Mouse (Mus musculus): ENCODE results near the gene Ahsa1.
"Not testable (repeated sequence)": the region's sequence is repeated elsewhere in the genome, so short reads cannot be mapped to it uniquely, and the experiment has no call there.

The Ahsa1 gene

GRCm38 (mm10) chr12:87266108-87266826 is at the start of gene Ahsa1, which contains the start of gene Vipas39:
Gene Ahsa1, plus strand, starts transcription at chr12:87266479.
Gene Vipas39, minus strand, starts transcription at chr12:87266256.
- peak; percentile 63 to 72 for DNase-seq (ENCODE audit: low spot score in 2 of 2)

GRCm38 (mm10) chr12:87217596-87217995 is 48.7 kb upstream of the Ahsa1 start:
- no peak for DNase-seq (ENCODE audit: low spot score in 2 of 2)

DNA sequence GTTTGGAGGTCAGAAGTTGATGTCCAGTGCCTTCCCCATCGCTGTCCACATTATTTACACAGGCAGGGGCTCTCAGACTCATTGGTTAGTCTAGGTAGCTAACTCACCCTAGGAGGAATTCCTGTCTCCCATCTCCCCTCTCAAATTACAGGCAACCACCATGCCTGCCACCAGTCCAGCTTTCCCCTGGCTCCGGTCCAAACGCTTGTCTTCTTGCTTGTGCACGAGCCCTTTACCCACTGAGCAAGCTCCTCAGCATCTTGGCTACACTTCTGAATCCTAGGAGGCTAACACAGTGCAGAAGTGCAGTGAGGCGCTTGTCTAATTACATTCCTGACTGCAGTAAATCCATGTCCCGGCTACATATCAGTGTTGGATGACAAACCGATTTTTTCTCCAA is 46.9 kb upstream of the Ahsa1 start:
- DNase-seq (ENCODE audit: low spot score in 2 of 2), result no peak

DNA sequence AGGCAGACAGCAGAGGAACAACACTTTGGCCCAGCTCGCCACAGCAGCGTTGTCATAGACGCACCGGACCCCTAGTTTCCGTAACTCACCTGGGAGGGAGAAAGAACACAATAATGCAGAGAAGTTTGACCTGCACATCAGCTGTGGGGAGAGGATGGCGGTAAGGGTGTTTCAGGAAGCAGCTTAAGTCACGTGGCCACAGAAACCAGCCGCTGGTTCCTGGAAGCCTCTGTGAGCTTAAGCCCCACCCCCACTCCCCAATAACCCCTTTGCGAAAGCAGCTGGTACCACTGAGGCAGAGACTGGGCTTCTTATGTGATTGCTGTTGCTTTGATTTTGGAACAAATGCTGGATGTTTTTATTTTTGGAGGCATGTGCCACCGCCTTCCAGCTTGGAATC is 41.3 kb upstream of the Ahsa1 start:
- no peak for DNase-seq (ENCODE audit: low spot score in 2 of 2)

DNA sequence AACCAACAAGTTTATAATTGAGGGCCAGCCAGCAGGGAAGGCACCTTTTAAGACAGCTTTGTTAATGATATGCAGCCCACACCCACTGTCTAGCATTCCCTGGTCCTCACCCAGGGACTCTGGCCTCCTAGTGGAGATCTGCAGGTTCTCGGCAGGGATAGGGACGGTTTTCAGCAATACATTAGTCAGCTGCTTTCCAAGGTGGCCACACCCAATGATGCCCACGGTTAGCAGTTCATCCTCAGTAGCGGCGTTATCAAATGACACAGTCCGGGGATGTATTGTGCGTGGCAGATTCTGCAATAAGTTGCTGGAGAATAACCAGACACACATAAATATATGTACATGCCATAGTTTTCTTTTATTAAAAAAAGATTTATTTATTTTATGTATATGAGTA is 39.5 kb upstream of the Ahsa1 start:
- DNase-seq (ENCODE audit: low spot score in 2 of 2), result no peak

GRCm38 (mm10) chr12:87229633-87230032 is 36.6 kb upstream of the Ahsa1 start:
- no peak for DNase-seq (ENCODE audit: low spot score in 2 of 2)

DNA sequence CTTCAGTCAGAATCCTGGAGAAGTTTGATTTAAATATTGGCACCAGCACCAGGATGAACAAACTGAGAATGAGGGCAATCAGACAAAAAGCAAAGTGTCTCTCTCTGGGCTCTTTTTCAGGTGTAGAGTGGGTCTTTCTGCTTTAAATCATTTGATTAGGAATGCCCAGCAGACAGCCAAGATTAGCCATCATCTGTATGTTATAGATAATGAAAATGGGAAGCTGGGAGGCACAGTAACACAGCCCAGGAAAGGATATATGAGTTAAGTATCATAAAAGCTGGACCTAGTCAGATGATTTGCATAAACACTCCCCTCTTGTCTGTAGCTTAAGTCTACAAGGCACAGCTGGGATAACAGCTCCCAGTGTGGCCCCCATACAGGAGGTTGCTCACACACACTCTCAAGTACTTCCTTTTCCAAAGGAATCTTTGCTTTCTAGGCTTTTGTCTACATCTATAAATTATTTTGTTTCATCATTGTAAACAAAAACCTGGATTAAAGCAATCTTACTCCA is 35.8 kb upstream of the Ahsa1 start:
- no peak for DNase-seq (ENCODE audit: low spot score in 2 of 2)

DNA sequence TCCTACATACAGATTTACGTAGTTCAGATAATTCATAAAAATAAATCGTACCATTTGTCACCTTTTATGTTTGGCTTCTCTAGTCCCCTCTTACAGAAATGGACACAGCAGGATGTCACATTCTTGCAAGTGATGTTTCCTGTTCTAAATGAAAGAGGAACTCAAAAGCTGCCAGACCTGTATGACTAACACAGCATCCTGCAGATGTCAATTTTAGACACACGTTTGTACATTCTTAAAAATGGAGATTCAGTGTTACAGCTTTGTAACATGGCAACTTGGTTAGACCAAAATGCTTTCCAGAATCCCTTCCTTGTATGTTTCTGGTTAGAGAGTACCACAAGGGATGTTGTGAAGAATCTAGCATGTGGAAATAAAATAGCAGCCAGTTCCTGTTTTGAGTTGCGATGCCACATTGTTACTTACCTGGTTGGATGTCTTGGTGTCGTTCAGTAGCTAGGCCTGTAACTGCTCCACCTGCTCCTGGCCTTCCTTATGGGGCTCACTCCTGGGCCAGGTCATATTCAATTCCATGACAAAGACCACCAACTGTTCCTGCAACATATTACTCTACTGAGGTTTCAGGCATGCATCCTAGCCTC is 29.3 kb upstream of the Ahsa1 start:
- no peak for DNase-seq (ENCODE audit: low spot score in 2 of 2)

GRCm38 (mm10) chr12:87238632-87239031 is 27.6 kb upstream of the Ahsa1 start, which contains the start of gene Noxred1:
Gene Noxred1, minus strand, starts transcription at chr12:87238732.
- no peak for DNase-seq (ENCODE audit: low spot score in 2 of 2)

- no peak for DNase-seq (ENCODE audit: low spot score in 2 of 2)
Measured at GRCm38 (mm10) chr12:87250161-87250560, 16.1 kb upstream of the Ahsa1 start.

- no peak for DNase-seq (ENCODE audit: low spot score in 2 of 2)
Measured at GRCm38 (mm10) chr12:87253878-87254277, 12.4 kb upstream of the Ahsa1 start.

DNA sequence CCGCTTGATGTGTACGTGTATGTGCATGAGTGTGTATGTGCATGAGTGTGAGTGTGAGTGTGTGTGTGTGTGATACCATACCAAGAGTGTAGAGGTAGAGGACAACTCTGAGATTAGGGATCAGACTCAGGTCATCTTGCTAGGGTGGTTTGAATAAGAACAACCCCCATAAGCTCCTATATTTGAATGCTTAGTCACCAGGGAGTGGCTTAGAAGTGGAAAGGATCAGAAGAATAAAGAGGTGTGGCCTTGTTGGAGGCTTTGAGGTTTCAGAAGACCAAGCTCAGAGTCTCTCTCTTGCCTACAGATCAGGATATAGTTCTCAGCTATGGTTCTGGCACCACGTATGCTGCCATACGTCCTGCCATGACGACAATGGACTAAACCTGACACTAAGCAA is 9.7 kb upstream of the Ahsa1 start:
- no peak for DNase-seq (ENCODE audit: low spot score in 2 of 2)

- DNase-seq (ENCODE audit: low spot score in 2 of 2), result no peak
Measured at GRCm38 (mm10) chr12:87260562-87260961, 5.7 kb upstream of the Ahsa1 start.

- DNase-seq (ENCODE audit: low spot score in 2 of 2), result no peak
Measured at GRCm38 (mm10) chr12:87265444-87265843, 835 bp upstream of the Ahsa1 start.

DNA sequence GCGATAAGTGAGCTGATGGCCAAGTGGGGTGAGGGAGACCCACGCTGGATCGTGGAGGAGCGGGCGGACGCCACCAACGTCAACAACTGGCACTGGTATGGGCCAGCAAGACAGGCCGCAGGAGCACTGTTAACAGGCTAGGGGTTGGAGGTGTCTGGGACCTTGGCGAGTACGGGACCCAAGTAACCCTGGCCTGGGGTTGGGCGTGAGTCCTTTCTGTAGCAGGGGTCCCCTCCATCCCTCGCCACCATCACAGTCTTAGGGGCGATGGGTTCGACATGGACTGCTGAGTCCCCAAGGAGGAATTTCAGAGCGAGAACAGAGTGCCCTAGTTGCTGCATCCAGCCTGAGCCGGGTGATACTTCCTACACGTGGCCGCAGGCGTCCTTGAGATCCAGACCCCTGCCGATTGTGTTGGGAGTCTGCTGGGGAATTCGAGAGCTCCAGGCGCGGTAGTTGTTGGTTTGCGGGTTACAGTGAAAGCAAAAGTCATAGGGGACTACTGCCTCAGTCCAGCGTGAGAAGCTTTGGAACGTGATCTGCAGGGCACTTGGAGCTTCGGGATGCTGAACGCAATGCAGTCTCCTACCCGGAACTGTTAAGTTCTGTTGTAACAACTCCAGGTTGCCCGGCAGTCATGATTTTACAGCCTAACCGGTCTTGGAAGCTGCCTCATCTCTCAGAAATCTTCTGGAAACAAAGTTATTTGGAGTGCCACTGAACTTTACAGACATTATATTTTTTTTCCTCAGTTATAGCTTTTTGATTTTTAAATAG is 736 bp downstream of the Ahsa1 start:
- no peak for DNase-seq (ENCODE audit: low spot score in 2 of 2)

DNA sequence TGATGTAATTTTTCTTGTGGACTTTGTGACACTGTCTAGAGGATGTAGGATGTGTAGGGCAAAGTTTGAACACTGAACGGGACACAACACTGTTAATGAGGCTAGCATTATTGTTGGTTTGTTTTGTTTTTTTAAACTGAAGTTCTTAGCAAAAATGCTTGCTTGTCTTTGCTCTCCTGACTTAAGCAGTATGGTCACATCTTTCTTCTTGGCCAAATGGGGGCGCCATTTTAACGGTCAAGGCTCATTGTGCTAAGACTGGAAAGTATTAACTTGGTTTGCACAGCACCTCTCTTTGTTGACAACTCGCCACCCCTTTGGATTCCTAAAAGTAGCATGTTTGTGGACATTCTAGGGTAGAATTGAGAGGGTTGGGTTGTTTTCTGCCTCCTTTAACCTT is 1.4 kb downstream of the Ahsa1 start:
- peak in 1 of 2 experiments; percentile 14 for DNase-seq (ENCODE audit: low spot score in 2 of 2)

- DNase-seq (ENCODE audit: low spot score in 2 of 2), result no peak
Measured at GRCm38 (mm10) chr12:87274853-87275831, 8.9 kb downstream of the Ahsa1 start.

DNA sequence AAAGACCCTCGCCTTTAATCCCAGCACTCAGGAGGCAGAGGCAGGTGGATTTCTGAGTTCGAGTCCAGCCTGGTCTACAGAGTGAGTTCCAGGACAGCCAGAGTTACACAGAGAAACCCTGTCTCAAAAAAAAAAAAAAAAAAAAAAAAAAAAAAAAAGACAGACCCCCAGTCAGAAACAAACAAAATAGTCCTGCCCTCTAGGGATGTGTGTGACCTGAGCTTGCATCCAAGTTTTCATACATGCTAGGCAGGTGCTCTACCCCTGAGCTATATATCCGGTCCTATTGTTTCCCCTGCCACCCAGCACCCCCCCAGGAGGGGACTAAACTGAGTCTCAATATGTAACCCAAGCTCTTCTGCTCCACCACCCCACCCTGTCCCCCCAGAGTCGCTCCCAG is 11.0 kb downstream of the Ahsa1 start:
- DNase-seq (ENCODE audit: low spot score in 2 of 2), result not testable (repeated sequence)

- no peak for DNase-seq (ENCODE audit: low spot score in 2 of 2)
Measured at GRCm38 (mm10) chr12:87278118-87278730, 11.9 kb downstream of the Ahsa1 start.

DNA sequence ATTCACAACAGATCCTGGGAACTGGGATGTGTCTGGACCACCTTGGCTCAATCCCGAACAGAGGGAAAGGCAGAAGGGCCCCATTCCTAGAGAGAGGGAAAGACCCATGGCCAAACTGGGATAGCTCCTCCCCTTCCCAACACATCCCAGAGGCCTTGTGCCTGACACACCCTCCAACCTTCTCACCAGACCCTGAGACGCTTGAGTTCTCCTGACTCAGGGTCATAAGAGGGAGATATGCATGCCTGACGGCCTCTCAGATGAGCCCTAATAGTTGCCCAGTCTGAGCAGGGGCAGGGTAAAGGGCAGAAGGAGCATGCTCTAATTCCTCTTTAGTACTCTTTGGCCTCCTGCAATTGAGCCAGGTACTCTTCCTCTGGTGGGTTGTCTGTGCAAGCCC is 13.1 kb downstream of the Ahsa1 start:
- no peak for DNase-seq (ENCODE audit: low spot score in 2 of 2)

DNA sequence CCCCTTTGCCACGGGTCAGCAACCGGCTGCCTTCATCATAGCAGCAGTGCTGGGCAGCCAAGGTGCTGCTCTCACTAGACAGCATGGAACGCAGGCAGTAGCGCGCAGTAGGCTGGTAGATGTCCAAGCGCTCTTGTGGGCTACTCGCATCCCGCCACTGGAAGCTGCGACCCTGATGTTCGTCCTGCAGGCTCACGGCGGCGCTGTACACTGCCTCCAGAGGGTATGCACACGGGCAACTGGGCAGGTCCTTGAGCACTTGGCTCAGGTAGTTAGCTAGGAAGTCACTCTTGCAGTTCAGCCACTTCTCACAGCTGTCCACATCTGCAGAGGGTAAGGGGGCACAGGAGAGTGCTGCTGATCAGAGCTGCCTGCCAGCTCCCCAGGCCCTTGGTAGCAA is 13.6 kb downstream of the Ahsa1 start:
- no peak for DNase-seq (ENCODE audit: low spot score in 2 of 2)
